Mouse (Mus musculus) myocyte (in vitro differentiated cells): ENCODE measurements around the gene Rpusd2. TPM values are rescaled to one million over a fixed set of nuclear protein-coding genes. Genes with fewer than 3 reads are reported as not detected.
"Not testable (repeated sequence)": the region's sequence is repeated elsewhere in the genome, so short reads cannot be mapped to it uniquely, and the experiment has no call there.

Experiments used
- H3K27me3 ChIP-seq: one replicate; pipeline ENCODE4 v1.6.1; 2011; ENCODE audit not compliant: control insufficient read depth, insufficient read depth, insufficient read length
- H3K36me3 ChIP-seq: one replicate; pipeline ENCODE4 v1.6.1; 2011; ENCODE audit not compliant: control insufficient read depth, insufficient read depth
- H3K4me2 ChIP-seq: one replicate; pipeline ENCODE4 v1.6.1; 2011; ENCODE audit warnings: low read depth, control low read depth
- H3K4me3 ChIP-seq: one replicate; pipeline ENCODE4 v1.5.1; 2011; ENCODE audit warnings: mild to moderate bottlenecking, control low read depth, moderate library complexity
- H3K79me2 ChIP-seq: one replicate; pipeline ENCODE4 v1.6.1; 2011; ENCODE audit not compliant: control insufficient read depth, insufficient read depth
- H3ac ChIP-seq: one replicate; pipeline ENCODE4 v1.6.1; 2011; ENCODE audit not compliant: control insufficient read depth, insufficient read length
- CEBPB ChIP-seq: IDR thresholded peaks from 2 replicates; pipeline ENCODE4 v1.6.1; 2011; ENCODE audit warnings: mild to moderate bottlenecking, moderate library complexity; ENCODE audit not compliant: poor library complexity, insufficient read depth, severe bottlenecking
- E2F4 ChIP-seq: IDR thresholded peaks from one replicate; pipeline ENCODE4 v1.6.1; 2011; ENCODE audit warnings: mild to moderate bottlenecking, control low read depth, moderate library complexity; ENCODE audit not compliant: insufficient read depth
- MAX ChIP-seq: IDR thresholded peaks from one replicate; pipeline ENCODE4 v1.6.1; 2011; ENCODE audit warnings: low read depth, mild to moderate bottlenecking, control low read depth
- MYOD1 ChIP-seq, 3 experiments: IDR thresholded peaks; one replicate each; pipeline ENCODE4 v1.6.1; 2011; ENCODE audit warnings: control low read depth in 2 of 3, low read depth in 2 of 3, mild to moderate bottlenecking in 2 of 3, moderate library complexity in 1 of 3; ENCODE audit not compliant: insufficient read length in 2 of 3, control insufficient read depth in 1 of 3
- MYOG ChIP-seq, 3 experiments: IDR thresholded peaks; one replicate each; pipeline ENCODE4 v1.6.1; 2011; ENCODE audit warnings: control low read depth in 2 of 3, low read depth in 2 of 3, mild to moderate bottlenecking in 2 of 3; ENCODE audit not compliant: insufficient read length in 2 of 3, control insufficient read depth in 1 of 3, insufficient read depth in 1 of 3
- POLR2A ChIP-seq: IDR thresholded peaks from one replicate; pipeline ENCODE4 v1.6.1; 2011; ENCODE audit warnings: low read depth, mild to moderate bottlenecking, control low read depth, moderate library complexity; ENCODE audit not compliant: insufficient read length
- POLR2AphosphoS2 ChIP-seq: IDR thresholded peaks from one replicate; pipeline ENCODE4 v1.6.1; 2011; ENCODE audit warnings: low read depth, control low read depth; ENCODE audit not compliant: insufficient read length
- REST ChIP-seq: IDR thresholded peaks from one replicate; pipeline ENCODE4 v1.6.1; 2011; ENCODE audit warnings: mild to moderate bottlenecking, control low read depth, moderate library complexity; ENCODE audit not compliant: insufficient read depth, insufficient read length
- SRF ChIP-seq: IDR thresholded peaks from one replicate; pipeline ENCODE4 v1.6.1; 2011; ENCODE audit warnings: low read depth; ENCODE audit not compliant: control insufficient read depth, insufficient read length
- TCF12 ChIP-seq: IDR thresholded peaks from one replicate; pipeline ENCODE4 v1.6.1; 2011; ENCODE audit warnings: mild to moderate bottlenecking, control low read depth; ENCODE audit not compliant: poor library complexity, insufficient read depth, severe bottlenecking
- TCF3 ChIP-seq: IDR thresholded peaks from one replicate; pipeline ENCODE4 v1.6.1; 2011; ENCODE audit warnings: low read depth, control low read depth; ENCODE audit not compliant: insufficient read length
- USF1 ChIP-seq: IDR thresholded peaks from one replicate; pipeline ENCODE4 v1.6.1; 2011; ENCODE audit warnings: low read depth, mild to moderate bottlenecking, control low read depth, moderate library complexity
- polyA plus RNA-seq: library from polyadenylated mRNA; unstranded; fragments of >200 nt; fragmentation: generic; extraction: Trizol; gene quantifications from one replicate; pipeline ENCODE4 v1.2.1, GENCODE M21; 2012; ENCODE audit warnings: missing spikeins

Gene Rpusd2
- polyA plus RNA-seq, 1 experiment, result 3.8 TPM

DNA sequence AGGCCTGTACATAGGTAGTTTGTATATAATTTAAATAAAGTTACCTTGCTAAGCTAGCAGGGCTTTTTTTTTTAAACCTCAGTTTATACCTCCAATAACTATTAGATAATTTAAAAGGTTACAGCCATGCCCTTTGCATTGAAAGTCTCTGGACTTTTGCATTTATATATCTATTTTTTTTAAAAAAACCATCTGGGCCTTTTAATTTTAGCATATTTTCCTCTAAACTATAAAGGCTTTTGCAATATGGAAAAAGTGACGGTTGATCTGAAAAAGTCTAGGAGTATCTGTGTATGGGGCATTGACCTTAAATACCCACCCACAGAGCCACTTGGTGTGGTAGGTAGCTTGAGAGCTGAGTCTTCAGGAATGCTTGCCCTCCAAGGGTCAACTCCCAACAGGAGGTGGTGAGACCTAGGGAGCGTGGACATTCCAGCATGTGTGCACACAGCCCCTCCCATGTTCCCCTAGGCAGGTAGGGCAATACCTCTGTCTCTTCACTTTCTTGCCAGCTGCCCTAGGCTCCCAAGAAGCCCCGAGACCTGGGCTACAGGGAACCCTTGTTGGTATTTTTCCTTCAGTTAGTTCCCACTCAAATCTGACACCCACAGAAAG is 35.5 kb upstream of the Rpusd2 start:
- H3K27me3 ChIP-seq, result peaks cover 18% of the 10 kb centered on the region
- no peak overlapping the region for H3K4me2 ChIP-seq
- TF ChIP-seq USF1, result no peak
- no peak for TF ChIP-seq MAX
- no peak for TF ChIP-seq MYOG (IDR thresholded peaks at IDR 0.05; ENCODE audit: control insufficient read depth in 1 of 3, insufficient read depth in 1 of 3, insufficient read length in 2 of 3, low read depth in 2 of 3)
- no peak for TF ChIP-seq POLR2A
- no peak for TF ChIP-seq MYOD1 (IDR thresholded peaks at IDR 0.05; ENCODE audit: control insufficient read depth in 1 of 3, insufficient read length in 2 of 3, low read depth in 2 of 3)
- H3K79me2 ChIP-seq, result no peaks in the 10 kb centered on the region
- H3K36me3 ChIP-seq, result no peaks in the 10 kb centered on the region
- H3K4me3 ChIP-seq, result no peak overlapping the region
- no peak overlapping the region for H3ac ChIP-seq

DNA sequence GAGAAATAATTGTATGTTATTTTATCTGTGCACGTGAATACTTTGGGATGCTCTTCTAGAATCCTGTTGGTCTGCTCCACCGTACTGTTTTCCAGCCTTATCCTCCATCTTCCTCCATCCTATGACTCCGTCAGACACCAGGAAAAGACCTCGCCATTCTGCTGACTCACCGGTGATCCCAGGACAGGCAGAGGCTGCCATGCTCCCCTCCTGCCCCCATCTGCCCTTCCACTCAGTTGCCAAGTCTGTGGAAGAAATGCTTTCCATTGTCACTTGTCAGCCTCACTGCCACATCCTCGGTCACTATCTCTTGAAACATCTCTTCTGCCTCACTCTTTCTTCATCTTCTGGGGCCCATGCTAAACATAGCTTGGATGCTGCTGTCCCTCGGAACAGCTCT is 27.7 kb upstream of the Rpusd2 start:
- no peaks in the 10 kb centered on the region for H3K36me3 ChIP-seq
- no peak for TF ChIP-seq MYOG (IDR thresholded peaks at IDR 0.05; ENCODE audit: control insufficient read depth in 1 of 3, insufficient read depth in 1 of 3, insufficient read length in 2 of 3, low read depth in 2 of 3)
- no peak for TF ChIP-seq TCF12
- no peak for TF ChIP-seq TCF3
- no peak for TF ChIP-seq SRF
- no peak for TF ChIP-seq POLR2A
- TF ChIP-seq MAX, result no peak
- TF ChIP-seq REST, result no peak
- TF ChIP-seq MYOD1 (IDR thresholded peaks at IDR 0.05; ENCODE audit: control insufficient read depth in 1 of 3, insufficient read length in 2 of 3, low read depth in 2 of 3), result no peak
- no peak for TF ChIP-seq USF1
- no peak overlapping the region for H3ac ChIP-seq
- no peaks in the 10 kb centered on the region for H3K27me3 ChIP-seq
- no peaks in the 10 kb centered on the region for H3K79me2 ChIP-seq
- H3K4me3 ChIP-seq, result no peak overlapping the region
- H3K4me2 ChIP-seq, result no peak overlapping the region

DNA sequence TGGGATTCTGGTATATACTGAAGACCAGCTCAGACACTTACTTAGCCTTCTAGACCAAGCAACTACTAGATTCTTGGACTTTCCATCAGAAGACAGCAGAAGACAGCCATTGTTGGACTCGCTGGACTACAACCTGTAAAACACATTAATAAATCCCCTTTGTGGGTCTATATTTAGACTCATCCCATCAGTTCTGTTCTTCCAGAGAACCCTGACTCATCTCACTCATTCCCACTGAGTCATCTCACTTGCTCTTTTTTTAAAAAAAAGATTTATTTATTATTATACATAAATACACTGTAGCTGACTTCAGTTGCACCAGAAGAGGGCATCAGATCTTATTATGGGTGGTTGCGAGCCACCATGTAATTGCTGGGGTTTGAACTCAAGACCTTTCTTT is 25.2 kb upstream of the Rpusd2 start:
- Histone ChIP-seq H3K4me3 (no peak overlapping the region), H3K79me2 (no peaks in the 10 kb centered on the region), H3K36me3 (no peaks in the 10 kb centered on the region), H3K4me2 (no peak overlapping the region), H3ac (no peak overlapping the region), H3K27me3 (no peaks in the 10 kb centered on the region)
- no peak for TF ChIP-seq USF1
- no peak for TF ChIP-seq TCF12
- TF ChIP-seq REST, result no peak
- TF ChIP-seq TCF3, result no peak
- TF ChIP-seq E2F4, result no peak
- TF ChIP-seq POLR2AphosphoS2, result no peak
- no peak for TF ChIP-seq MAX
- TF ChIP-seq POLR2A, result no peak
- TF ChIP-seq MYOG (IDR thresholded peaks at IDR 0.05; ENCODE audit: control insufficient read depth in 1 of 3, insufficient read depth in 1 of 3, insufficient read length in 2 of 3, low read depth in 2 of 3), result no peak
- no peak for TF ChIP-seq CEBPB
- no peak for TF ChIP-seq MYOD1 (IDR thresholded peaks at IDR 0.05; ENCODE audit: control insufficient read depth in 1 of 3, insufficient read length in 2 of 3, low read depth in 2 of 3)
- no peak for TF ChIP-seq SRF

DNA sequence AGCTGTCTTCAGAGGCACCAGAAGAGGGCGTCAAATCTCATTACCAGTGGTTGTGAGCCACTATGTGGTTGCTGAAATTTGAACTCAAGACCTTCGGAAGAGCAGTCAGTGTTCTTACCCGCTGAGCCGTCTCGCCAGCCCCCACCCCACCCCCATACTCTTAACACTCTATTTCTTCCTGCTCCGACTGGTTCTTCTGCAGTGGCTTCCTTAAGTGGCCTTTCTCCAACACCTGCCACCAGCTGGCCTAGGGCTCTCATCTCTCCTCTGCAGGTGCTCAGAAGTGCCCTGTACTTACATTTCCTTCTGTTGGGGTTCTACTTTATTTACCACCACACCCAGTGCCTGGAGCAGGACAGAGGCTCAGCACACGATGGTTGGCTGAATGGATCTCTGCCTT is 19.6 kb upstream of the Rpusd2 start:
- H3K4me2 ChIP-seq, result no peak overlapping the region
- H3K27me3 ChIP-seq, result no peaks in the 10 kb centered on the region
- no peak overlapping the region for H3K4me3 ChIP-seq
- H3ac ChIP-seq, result no peak overlapping the region
- H3K36me3 ChIP-seq, result peaks cover 6% of the 10 kb centered on the region
- no peaks in the 10 kb centered on the region for H3K79me2 ChIP-seq
- no peak for TF ChIP-seq SRF
- TF ChIP-seq MYOG (IDR thresholded peaks at IDR 0.05; ENCODE audit: control insufficient read depth in 1 of 3, insufficient read depth in 1 of 3, insufficient read length in 2 of 3, low read depth in 2 of 3), result no peak
- TF ChIP-seq REST, result no peak
- TF ChIP-seq USF1, result no peak

DNA sequence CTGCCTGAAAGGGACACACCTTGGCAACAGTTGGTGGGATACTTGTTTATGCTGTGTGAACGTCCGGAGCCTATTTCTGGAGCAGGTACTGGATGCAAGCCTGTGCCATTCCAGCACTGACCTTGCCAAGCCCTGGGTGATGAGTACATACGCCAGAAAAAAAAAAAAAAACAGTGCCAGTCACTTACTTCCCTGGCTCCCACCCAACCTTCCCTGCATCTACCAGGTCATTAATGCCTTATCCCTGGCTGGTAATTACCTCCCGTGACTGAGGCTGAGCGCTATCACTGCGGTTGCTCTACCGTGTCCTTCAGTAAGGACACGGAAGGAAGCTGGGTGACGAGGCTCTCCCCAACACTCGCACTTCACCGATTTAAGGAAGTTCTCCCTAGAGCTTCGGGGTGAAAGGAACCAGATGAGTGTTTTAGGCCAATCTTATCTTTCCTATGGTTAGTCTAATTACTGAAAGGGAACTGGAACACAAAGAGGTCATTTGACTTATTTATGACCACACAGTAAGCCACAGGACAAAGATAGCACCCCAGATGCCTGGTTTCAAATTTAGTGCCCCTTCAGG is 18.9 kb upstream of the Rpusd2 start:
- Histone ChIP-seq H3K4me3 (no peak overlapping the region), H3K79me2 (no peaks in the 10 kb centered on the region), H3ac (no peak overlapping the region), H3K4me2 (peak overlapping the region; percentile 55), H3K27me3 (no peaks in the 10 kb centered on the region), H3K36me3 (peaks cover 6% of the 10 kb centered on the region)
- no peak for TF ChIP-seq TCF12
- TF ChIP-seq CEBPB, result no peak
- TF ChIP-seq SRF, result no peak
- no peak for TF ChIP-seq POLR2A
- TF ChIP-seq MAX, result no peak
- no peak for TF ChIP-seq POLR2AphosphoS2
- TF ChIP-seq USF1, result no peak
- no peak for TF ChIP-seq E2F4
- TF ChIP-seq TCF3, result no peak
- TF ChIP-seq REST, result no peak
- TF ChIP-seq MYOD1 (IDR thresholded peaks at IDR 0.05; ENCODE audit: control insufficient read depth in 1 of 3, insufficient read length in 2 of 3, low read depth in 2 of 3), result no peak
- TF ChIP-seq MYOG (IDR thresholded peaks at IDR 0.05; ENCODE audit: control insufficient read depth in 1 of 3, insufficient read depth in 1 of 3, insufficient read length in 2 of 3, low read depth in 2 of 3), result no peak

DNA sequence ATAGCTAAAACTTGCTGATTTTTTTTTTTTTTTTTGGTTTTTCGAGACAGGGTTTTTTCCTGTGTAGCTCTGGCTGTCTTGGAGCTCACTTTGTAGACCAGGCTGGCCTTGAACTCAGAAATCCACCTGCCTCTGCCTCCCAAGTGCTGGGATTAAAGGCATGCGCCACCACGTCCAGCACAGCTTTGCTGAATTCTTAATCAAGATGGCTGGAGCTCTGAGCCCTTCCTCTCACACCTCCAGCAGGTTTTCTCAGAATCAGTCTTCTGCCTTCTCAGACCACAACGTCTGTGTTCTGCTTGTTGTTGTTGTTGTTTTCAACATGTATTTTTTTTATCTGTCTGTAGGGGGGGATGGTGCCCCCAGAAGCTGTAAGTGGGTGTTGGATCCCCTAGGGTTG is 18.3 kb upstream of the Rpusd2 start:
- not testable (repeated sequence) for H3K36me3 ChIP-seq, H3ac ChIP-seq, H3K79me2 ChIP-seq, H3K27me3 ChIP-seq, H3K4me2 ChIP-seq, H3K4me3 ChIP-seq
